Mouse (Mus musculus) megakaryocyte, adult 5-6 weeks (primary cell): ENCODE measurements around the gene Dclk3. TPM values are rescaled to one million over a fixed set of nuclear protein-coding genes. Genes with fewer than 3 reads are reported as not detected.
A peak's percentile ranks its signal among the peaks of the same experiment; 100 is the strongest.

Source experiments
- ATAC-seq: 2 replicates; pipeline ENCODE4 v1.8.0; 2016; ENCODE audit warnings: mild to moderate bottlenecking, inconsistent platforms; ENCODE audit not compliant: poor library complexity, severe bottlenecking
- total RNA-seq, 2 experiments: library from RNA; stranded (forward) in 1 of 2; stranded (reverse) in 1 of 2; fragments of 153-499, 151-499 nt in 1 of 2; fragments of 221-1000, 200-1000 nt in 1 of 2; gene quantifications; 2 replicates each; pipeline versions ENCODE4 v1.2.3 to v1.2.4; 2015 to 2017

Dclk3 gene
- total RNA-seq, 2 experiments from 2014 or later = not detected

DNA sequence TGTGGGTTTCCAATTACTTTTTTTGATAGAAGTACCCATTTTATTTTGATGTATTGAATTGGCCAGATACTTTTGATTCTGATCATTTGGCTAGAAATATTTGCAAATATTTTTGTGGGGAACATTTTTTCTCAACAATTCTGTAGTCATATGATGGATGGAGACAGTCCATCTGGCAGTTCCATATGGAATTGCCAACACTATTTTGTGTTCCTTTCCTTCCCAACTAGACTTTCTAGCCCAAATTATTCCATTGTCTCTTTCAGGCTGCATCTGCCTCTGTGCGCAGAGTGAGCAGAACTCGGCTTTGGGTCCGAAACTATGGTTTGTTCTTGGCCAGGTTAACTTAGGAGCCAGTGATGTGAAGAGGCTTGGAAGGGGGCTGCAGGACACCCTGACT, 42.1 kb downstream of the Dclk3 start:
- ATAC-seq = no peak

- no peak for ATAC-seq
Observed at GRCm38 (mm10) chr9:111486645-111487477, 48.0 kb downstream of the Dclk3 start.

GRCm38 (mm10) chr9:111490583-111490982, 51.7 kb downstream of the Dclk3 start:
- ATAC-seq = no peak

- no peak for ATAC-seq
Observed at GRCm38 (mm10) chr9:111491280-111491679, 52.4 kb downstream of the Dclk3 start.

DNA sequence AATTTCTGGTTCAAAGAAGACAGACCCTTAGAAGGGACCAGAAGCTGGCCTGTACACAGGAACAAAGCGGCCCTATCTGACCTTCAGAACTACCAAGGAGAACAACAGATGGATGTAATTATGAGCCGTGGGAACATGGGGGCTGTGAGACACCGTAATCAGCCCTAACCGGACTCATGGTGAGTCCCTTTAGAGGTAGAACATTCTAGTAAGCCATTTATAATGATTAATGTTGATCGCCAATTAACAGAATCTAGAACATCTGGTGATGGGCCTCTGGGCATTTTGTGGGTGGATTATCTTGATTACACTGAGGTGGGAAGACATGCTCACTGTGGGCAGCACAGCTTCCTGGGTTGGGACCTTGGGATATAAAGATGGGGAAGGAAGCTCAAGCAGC, 54.6 kb downstream of the Dclk3 start:
- ATAC-seq = no peak

DNA sequence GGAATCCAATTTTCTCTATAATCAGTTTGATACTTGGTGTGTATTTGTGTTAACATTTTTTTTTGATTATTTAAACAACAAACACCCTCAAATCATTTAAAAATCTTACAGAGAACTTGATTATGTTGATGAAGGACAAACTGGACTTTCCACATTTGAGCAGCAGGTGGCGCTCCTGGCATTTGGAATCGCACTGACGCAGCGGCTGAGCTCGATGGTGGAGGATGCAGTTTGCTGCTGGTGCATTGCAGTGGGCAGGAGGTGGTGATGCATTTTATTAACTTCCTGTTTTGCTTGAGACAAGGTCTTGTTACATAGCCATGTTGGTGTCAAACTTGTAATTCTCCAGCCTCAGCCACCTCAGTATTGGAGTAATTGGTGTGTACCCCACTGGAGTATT, 56.7 kb downstream of the Dclk3 start:
- peak; percentile 86 for ATAC-seq

DNA sequence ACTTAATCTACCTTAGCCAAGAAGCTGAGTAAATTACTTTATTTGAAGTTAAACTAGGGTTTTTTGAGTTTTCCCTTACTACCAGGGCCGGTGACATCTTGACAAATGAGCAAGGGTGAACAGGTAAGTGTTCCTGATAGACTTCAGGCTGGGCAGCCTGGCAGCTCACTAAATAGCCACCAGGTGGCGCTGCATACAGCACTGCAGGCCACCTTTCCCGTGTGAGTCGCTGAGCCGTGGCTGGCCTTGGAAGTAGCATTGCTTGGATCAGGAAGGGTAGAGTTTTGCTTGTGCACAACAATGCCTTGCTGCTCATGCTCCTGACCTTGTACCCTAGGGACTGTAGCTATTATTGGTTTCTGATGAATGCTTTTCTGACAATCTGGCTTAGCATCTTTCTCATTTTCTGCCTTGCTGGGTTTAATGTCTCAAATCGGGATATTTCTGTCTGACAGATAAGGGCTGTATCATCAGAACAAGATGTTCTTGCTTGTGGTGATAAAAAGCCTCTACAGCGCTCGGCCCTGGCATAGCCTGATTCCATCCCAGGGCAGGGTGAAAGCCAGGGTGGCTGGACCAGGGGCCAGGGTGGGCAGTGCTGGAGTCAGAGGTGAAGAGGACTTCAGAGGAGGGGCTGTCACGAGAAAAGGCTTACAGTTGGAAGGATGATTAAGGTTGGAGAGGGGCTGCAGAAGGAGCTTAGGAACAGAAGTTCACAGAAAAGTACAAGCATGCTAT, 58.4 kb downstream of the Dclk3 start:
- ATAC-seq = peak; percentile 78

DNA sequence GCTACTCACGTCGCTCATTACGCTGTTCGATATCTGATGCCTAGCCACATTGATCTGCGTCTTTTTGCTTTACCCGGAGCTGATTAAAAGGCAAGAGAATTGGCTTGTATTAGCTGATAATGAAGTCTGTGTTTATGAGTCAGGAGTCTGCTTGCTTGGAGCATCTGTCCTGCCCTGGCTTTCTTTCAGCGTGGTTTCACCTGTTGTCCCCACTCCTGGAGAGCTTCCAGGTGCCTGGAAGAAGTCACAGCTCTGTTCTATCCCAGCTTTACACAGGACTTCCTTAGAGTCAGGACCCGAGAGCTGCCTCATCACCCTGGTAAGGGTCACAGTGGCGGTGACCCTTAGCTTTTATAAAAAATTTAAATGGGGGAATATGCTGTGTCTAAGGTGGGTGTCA, 61.3 kb downstream of the Dclk3 start:
- no peak for ATAC-seq

GRCm38 (mm10) chr9:111506075-111506474, 67.2 kb downstream of the Dclk3 start:
- ATAC-seq = no peak

- ATAC-seq = no peak
Observed at GRCm38 (mm10) chr9:111514586-111515473, 75.9 kb downstream of the Dclk3 start.

DNA sequence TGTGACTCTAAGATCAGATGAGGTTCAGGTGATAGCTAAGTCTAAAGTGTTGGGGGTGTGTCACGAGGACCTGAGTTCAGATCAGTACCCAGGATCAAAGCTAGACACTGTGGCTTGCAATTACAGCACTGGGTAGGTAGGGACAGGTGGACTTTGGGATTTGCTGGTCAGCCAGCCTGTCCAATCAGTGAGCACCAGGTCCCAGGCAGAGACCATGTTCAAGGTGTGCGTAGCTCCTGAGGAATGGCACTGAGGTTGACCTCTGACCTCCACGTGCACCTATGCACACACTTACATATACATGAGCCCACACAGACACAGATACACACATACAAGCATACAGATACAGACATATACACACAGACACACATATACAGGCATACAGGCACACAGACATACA, 76.7 kb downstream of the Dclk3 start:
- no peak for ATAC-seq

GRCm38 (mm10) chr9:111522226-111522625, 83.3 kb downstream of the Dclk3 start:
- ATAC-seq = no peak

DNA sequence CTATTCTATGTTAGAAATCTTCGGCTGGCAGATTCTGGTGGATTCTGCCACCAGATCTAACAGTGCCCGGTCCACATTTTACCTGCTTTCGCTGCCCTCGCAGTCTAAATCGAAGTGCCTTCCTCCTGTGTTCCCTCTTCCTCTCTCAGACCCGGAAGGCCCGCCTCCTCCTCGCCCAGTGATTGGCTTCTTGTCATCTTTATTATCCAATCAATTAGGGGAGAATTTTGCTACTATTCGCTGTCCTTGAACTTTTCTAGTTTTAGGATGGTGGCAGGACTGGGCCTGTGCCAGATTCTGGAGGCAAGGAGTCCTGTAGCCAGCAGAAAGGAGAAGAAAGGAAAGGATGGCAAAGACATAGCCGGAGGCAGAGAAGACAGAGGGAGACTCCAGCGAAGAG, 84.2 kb downstream of the Dclk3 start:
- ATAC-seq = no peak

- no peak for ATAC-seq
Observed at GRCm38 (mm10) chr9:111523871-111524270, 85.0 kb downstream of the Dclk3 start.

DNA sequence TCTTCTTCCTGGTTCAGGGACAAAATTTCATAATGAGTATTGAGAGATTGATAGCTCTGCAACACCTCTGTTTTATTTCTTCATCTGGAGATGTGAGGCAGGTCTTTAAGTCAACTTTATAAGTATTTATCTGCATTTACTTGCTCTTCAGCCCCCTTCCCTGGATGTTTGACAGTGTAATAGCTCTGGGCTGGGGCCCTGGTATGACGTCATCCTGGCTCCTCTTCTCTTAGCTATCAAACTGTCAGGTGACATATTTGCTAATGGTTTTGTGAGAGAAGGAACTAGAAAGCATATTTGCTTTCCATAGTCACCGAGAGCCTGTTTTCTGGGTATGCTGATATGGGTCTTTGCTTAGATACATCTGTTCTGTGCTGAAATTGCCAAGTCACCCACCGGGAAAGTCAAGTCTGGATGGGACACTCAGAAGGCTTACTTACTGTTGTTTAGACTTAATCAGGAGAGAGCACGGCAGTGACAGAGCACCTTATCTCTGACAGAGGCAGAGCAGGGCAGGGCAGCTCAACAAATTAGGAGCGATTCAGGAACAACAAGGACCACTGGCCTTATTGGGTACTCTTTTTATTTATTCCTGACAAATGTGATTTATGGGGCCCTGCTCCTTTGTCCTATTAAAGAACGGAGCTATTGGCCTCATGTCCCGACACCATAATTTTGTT, 96.0 kb downstream of the Dclk3 start:
- ATAC-seq = no peak

DNA sequence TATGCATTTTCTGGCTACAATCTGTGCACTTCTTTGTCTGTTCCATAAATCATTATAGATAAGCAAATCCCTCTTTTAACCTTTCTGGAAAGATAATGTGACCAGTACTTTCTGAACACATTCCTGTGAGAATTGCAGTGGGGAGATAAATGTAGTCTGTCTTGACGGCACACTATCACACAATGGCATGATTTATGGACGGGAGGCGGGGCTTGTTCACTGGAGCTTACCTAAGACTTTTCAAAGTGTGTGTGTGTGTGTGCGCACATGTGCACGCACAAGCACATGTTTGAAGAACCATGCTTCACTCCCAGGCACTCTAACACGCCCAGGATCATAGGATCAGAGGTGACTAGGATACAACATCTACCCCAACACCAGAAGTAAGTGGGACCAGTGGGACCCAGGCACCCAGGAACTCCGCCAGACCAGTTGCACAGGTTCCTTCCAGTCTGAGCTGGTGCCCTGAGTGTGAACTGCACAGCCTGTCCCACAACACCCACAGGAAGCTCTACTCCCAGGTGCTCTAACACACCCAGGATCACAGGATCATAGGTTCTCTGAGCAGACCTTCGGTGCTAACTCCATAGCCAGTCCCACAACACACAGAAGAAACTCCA, 96.7 kb downstream of the Dclk3 start:
- ATAC-seq = no peak
